Mouse (Mus musculus) left cerebral cortex, adult 2 months (tissue): ENCODE data around the gene Selenbp2. TPM values are rescaled to one million over a fixed set of nuclear protein-coding genes. Genes with fewer than 3 reads are reported as not detected.
"Not testable (repeated sequence)": the region's sequence is repeated elsewhere in the genome, so short reads cannot be mapped to it uniquely, and the experiment has no call there.

ENCODE experiments used
- DNase-seq, 2 experiments: peaks; one replicate each; pipeline ENCODE4 v3.0.0; 2021 to 2022; ENCODE audit warnings: low spot score in 2 of 2, mixed read lengths in 1 of 2; ENCODE audit errors: extremely low spot score in 1 of 2
- H3K27ac ChIP-seq: fragments of 200-600 bp; 2 replicates; pipeline ENCODE4 v1.8.1; 2022
- H3K4me3 ChIP-seq: fragments of 200-600 bp; 2 replicates; pipeline ENCODE4 v1.8.1; 2022
- CTCF ChIP-seq: fragments of 200-600 bp; IDR thresholded peaks from 2 replicates; pipeline ENCODE4 v1.8.1; 2022; ENCODE audit warnings: antibody characterized with exemption, mild to moderate bottlenecking, moderate library complexity
- intact Hi-C: fragments of 180-260 bp; cut with DNase I; formaldehyde crosslinking; loops from one replicate; pipeline ENCODE4 v1.15.1; 2025
- long read RNA-seq, 2 experiments: library from polyadenylated mRNA; stranded (forward); transcript quantifications; one replicate each; pipeline ENCODE4 v2.0.0; 2021; ENCODE audit warnings: borderline mapping rate in 2 of 2
- total RNA-seq, 2 experiments: library from RNA; stranded (reverse); gene quantifications; 2 replicates each; pipeline ENCODE4 v1.2.3; 2021

Selenbp2 gene
- 1 to 10 TPM in 1 of 2 experiments, not detected in 1; 1.1 TPM for total RNA-seq
- long read RNA-seq, experiment 1 = 0 reads
- long read RNA-seq, experiment 2 = 0 reads

- intact Hi-C loops = loop anchor here (10.0 kb wide), 1 partner anchor 241 kb away; the partner anchor contains the start of gene Selenbp1
- TF ChIP-seq CTCF = no peak
- H3K27ac ChIP-seq = no peak within 1 kb of the TSS
These were observed at the start of gene Selenbp2 for GRCm38 (mm10) chr3:94693329-94693825. Selenbp2 (plus strand) TSS chr3:94693556.

GRCm38 (mm10) chr3:94648755-94649590 lies 44.4 kb upstream of the Selenbp2 start:
- no peak for DNase-seq
- intact Hi-C loops = no loop called here

More at GRCm38 (mm10) chr3:94693329-94693825, at the start of gene Selenbp2:
- DNase-seq = no peak
- H3K4me3 ChIP-seq = no peak within 1 kb of the TSS

GRCm38 (mm10) chr3:94650409-94650808 lies 42.9 kb upstream of the Selenbp2 start:
- no peak overlapping the region for H3K4me3 ChIP-seq
- no peak overlapping the region for H3K27ac ChIP-seq
- DNase-seq = no peak
- intact Hi-C loops = no loop called here
- TF ChIP-seq CTCF = no peak

More at GRCm38 (mm10) chr3:94648755-94649590, 44.4 kb upstream of the Selenbp2 start:
- no peak for TF ChIP-seq CTCF
- Histone ChIP-seq H3K27ac (no peak overlapping the region), H3K4me3 (no peak overlapping the region)

- H3K4me3 ChIP-seq, intact Hi-C loops, H3K27ac ChIP-seq, DNase-seq: not testable (repeated sequence)
These were observed 39.4 kb upstream of the Selenbp2 start for GRCm38 (mm10) chr3:94653967-94654366.

GRCm38 (mm10) chr3:94657852-94658739 lies 35.3 kb upstream of the Selenbp2 start:
- peak overlapping the region; percentile 34 for H3K4me3 ChIP-seq
- DNase-seq, H3K27ac ChIP-seq, intact Hi-C loops: not testable (repeated sequence)

GRCm38 (mm10) chr3:94658740-94659095 lies 34.6 kb upstream of the Selenbp2 start, which contains the start of gene Tuft1:
Tuft1 (minus strand) TSS chr3:94658872.
- intact Hi-C loops, H3K27ac ChIP-seq: not testable (repeated sequence)
- peak; percentile 41 to 49 for DNase-seq
- H3K4me3 ChIP-seq = peak within 1 kb of the TSS; percentile 34

GRCm38 (mm10) chr3:94659142-94659748 lies 34.1 kb upstream of the Selenbp2 start:
- intact Hi-C loops, H3K4me3 ChIP-seq, DNase-seq, H3K27ac ChIP-seq: not testable (repeated sequence)

GRCm38 (mm10) chr3:94660841-94661240 lies 32.5 kb upstream of the Selenbp2 start:
- H3K27ac ChIP-seq, H3K4me3 ChIP-seq, DNase-seq, intact Hi-C loops: not testable (repeated sequence)

GRCm38 (mm10) chr3:94665060-94665802 lies 28.1 kb upstream of the Selenbp2 start:
- peak; percentile 23 for TF ChIP-seq CTCF
- H3K4me3 ChIP-seq, DNase-seq, H3K27ac ChIP-seq, intact Hi-C loops: not testable (repeated sequence)

GRCm38 (mm10) chr3:94665896-94666295 lies 27.5 kb upstream of the Selenbp2 start:
- DNase-seq, H3K27ac ChIP-seq, H3K4me3 ChIP-seq, intact Hi-C loops: not testable (repeated sequence)

GRCm38 (mm10) chr3:94675101-94675500 lies 18.3 kb upstream of the Selenbp2 start:
- DNase-seq, H3K4me3 ChIP-seq, H3K27ac ChIP-seq, intact Hi-C loops: not testable (repeated sequence)
